Comparison of ENCODE assay signal across 22 mouse cellular contexts in the genomic region with DNA sequence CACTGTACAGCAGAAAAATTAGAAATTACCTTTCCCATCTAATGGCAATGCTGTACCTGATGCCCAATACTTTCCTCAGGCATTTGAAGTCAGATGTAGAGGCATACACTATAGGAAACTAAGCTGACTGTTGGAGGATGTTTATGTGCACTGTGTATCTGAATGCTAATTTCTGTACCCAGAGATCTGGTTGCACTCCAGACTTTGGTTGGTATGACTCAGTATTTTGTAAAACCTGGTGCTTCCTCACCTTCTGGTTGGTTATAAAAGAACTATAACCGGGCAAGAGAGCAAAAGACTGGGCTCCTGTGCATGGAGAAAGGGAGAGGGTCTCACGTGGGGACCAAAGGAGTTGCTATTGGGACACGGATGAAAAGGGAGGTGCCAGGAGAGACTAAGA. TPM values are rescaled to one million over a fixed set of nuclear protein-coding genes. Genes with fewer than 3 reads are reported as not detected.
DNase-seq lines count a peak whose midpoint lies in the region; ATAC-seq and TF ChIP-seq lines count a peak whose summit lies in the region.
"Had no signal": no experiment of that assay in that cellular context is flagged by ENCODE, and none has a peak within 500 bp of the region (broad histone marks: within the 10 kb centered on the region; RNA-seq: fewer than 3 reads in every experiment).

No protein-coding gene starts in this region.

- no peaks in the 10 kb centered on the region for H3K27me3 ChIP-seq in heart, adult 2 months (ENCODE audit: control insufficient read depth, insufficient read depth, low read length)
- no peaks in the 10 kb centered on the region for H3K27me3 ChIP-seq in heart, embryonic 10.5 days (ENCODE audit: insufficient read depth, poor library complexity, severe bottlenecking)
- H3K27me3 ChIP-seq in midbrain, embryonic 16.5 days (ENCODE audit: control insufficient read depth, insufficient read depth, low read depth, low read length) = no peaks in the 10 kb centered on the region
- H3K27me3 ChIP-seq: embryonic facial prominence, embryonic 12.5 days; embryonic facial prominence, embryonic 15.5 days; forebrain, embryonic 12.5 days; forebrain, embryonic 15.5 days; hindbrain, embryonic 13.5 days had no signal

- peak overlapping the region; percentile 10; the same call in 1 of the 2 replicates for H3K27ac ChIP-seq in heart, adult 2 months
- H3K27ac ChIP-seq in heart, embryonic 10.5 days = no peak overlapping the region
- H3K27ac ChIP-seq in left cerebral cortex, adult 2 months = peak overlapping the region; percentile 28; the same call in 1 of the 2 replicates
- H3K27ac ChIP-seq in cortical plate, adult 2 months (ENCODE audit: insufficient read depth, low read length) = peak overlapping the region; percentile 35; the same call in 1 of the 2 replicates
- H3K27ac ChIP-seq in midbrain, embryonic 16.5 days (ENCODE audit: low read length) = no peak overlapping the region
- H3K27ac ChIP-seq: embryonic facial prominence, embryonic 12.5 days; embryonic facial prominence, embryonic 15.5 days; forebrain, embryonic 12.5 days; forebrain, embryonic 15.5 days; gastrocnemius, adult 2 months; hindbrain, embryonic 10.5 days; hindbrain, embryonic 13.5 days had no signal

- H3K9ac ChIP-seq in heart, adult 2 months (ENCODE audit: low read depth, low read length) = no peak overlapping the region
- no peak overlapping the region for H3K9ac ChIP-seq in midbrain, embryonic 16.5 days (ENCODE audit: low read depth, low read length)
- H3K9ac ChIP-seq: embryonic facial prominence, embryonic 12.5 days; embryonic facial prominence, embryonic 15.5 days; forebrain, embryonic 12.5 days; forebrain, embryonic 15.5 days; hindbrain, embryonic 13.5 days had no signal

- H3K36me3 ChIP-seq in heart, adult 2 months (ENCODE audit: control insufficient read depth, insufficient read depth, low read length) = no peaks in the 10 kb centered on the region
- H3K36me3 ChIP-seq in heart, embryonic 10.5 days = peaks cover 24% of the 10 kb centered on the region
- H3K36me3 ChIP-seq in midbrain, embryonic 16.5 days (ENCODE audit: control insufficient read depth, insufficient read depth, low read length) = no peaks in the 10 kb centered on the region
- H3K36me3 ChIP-seq: embryonic facial prominence, embryonic 15.5 days had no signal

- no peaks in the 10 kb centered on the region for H3K9me3 ChIP-seq in heart, embryonic 10.5 days
- H3K9me3 ChIP-seq in midbrain, embryonic 16.5 days (replicated peaks; ENCODE audit: control insufficient read depth, low read length, poor library complexity, severe bottlenecking) = no peaks in the 10 kb centered on the region
- H3K9me3 ChIP-seq: embryonic facial prominence, embryonic 12.5 days; forebrain, embryonic 12.5 days; forebrain, embryonic 15.5 days; hindbrain, embryonic 10.5 days; hindbrain, embryonic 13.5 days had no signal

- H3K4me1 ChIP-seq in heart, adult 2 months (ENCODE audit: control insufficient read depth, insufficient read depth, low read length) = no peaks in the 10 kb centered on the region
- H3K4me1 ChIP-seq in heart, embryonic 10.5 days = no peaks in the 10 kb centered on the region
- H3K4me1 ChIP-seq in cortical plate, adult 2 months (ENCODE audit: control insufficient read depth, insufficient read depth, low read length) = peaks cover 2% of the 10 kb centered on the region; the same call in 1 of the 2 replicates
- H3K4me1 ChIP-seq in midbrain, embryonic 16.5 days (ENCODE audit: control insufficient read depth, insufficient read depth, low read length) = no peaks in the 10 kb centered on the region
- H3K4me1 ChIP-seq: embryonic facial prominence, embryonic 12.5 days; embryonic facial prominence, embryonic 15.5 days; forebrain, embryonic 12.5 days; forebrain, embryonic 15.5 days; hindbrain, embryonic 10.5 days; hindbrain, embryonic 13.5 days had no signal

- no peaks in the 10 kb centered on the region for H3K79me2 ChIP-seq in heart, adult 2 months (replicated peaks; ENCODE audit: control insufficient read depth, insufficient read depth, low read length)

- ATAC-seq in midbrain, embryonic 16.5 days = no peak
- ATAC-seq: forebrain, embryonic 15.5 days; hindbrain, embryonic 16.5 days; intestine, postnatal 0 days had no signal

- no peak for TF ChIP-seq POLR2A in heart, adult 2 months (IDR thresholded peaks at IDR 0.05; ENCODE audit: insufficient read depth, low read depth, low read length)
- TF ChIP-seq POLR2A in cortical plate, adult 2 months (IDR thresholded peaks at IDR 0.05; ENCODE audit: extremely low read depth, insufficient read depth, low read length) = no peak

- TF ChIP-seq EP300 in heart, adult 2 months (IDR thresholded peaks at IDR 0.05; ENCODE audit: insufficient read depth, low read depth, low read length) = no peak

- TF ChIP-seq CTCF in heart, adult 2 months (IDR thresholded peaks at IDR 0.05) = no peak
- TF ChIP-seq CTCF in left cerebral cortex, adult 2 months (IDR thresholded peaks at IDR 0.05) = no peak
- TF ChIP-seq CTCF in cortical plate, adult 2 months (IDR thresholded peaks at IDR 0.05; ENCODE audit: extremely low read depth, insufficient read depth, low read length) = no peak

- DNase-seq in heart, adult 2 months = no peak
- no peak for DNase-seq in heart, embryonic 10.5 days (ENCODE audit: low spot score)
- no peak for DNase-seq in left cerebral cortex, adult 2 months (ENCODE audit: extremely low spot score in 1 of 2, low spot score in 2 of 2)
- no peak for DNase-seq in left cerebral cortex, adult 8-10 months (ENCODE audit: low spot score in 2 of 2)
- DNase-seq in telencephalon, adult 2 months (ENCODE audit: low read depth, low spot score) = peak; percentile 42
- no peak for DNase-seq in embryo, embryonic 9.5 days (ENCODE audit: extremely low spot score)
- DNase-seq: adrenal gland, adult 8-10 months; cerebellum, adult 11 months; cerebellum, adult 2 months; cerebellum, adult 9-11 months had no signal

- WGBS in heart, adult 2 months = 89% methylated on average over 3 of the region's 3 CpGs
- WGBS in heart, embryonic 10.5 days = 82% methylated on average over 3 of the region's 3 CpGs
- 88% methylated on average over 3 of the region's 3 CpGs for WGBS in midbrain, embryonic 16.5 days

- intact Hi-C loops in heart, adult 2 months (cut with DNase I) = no loop called here
- intact Hi-C loops in left cerebral cortex, adult 2 months (cut with DNase I) = loop anchor here (5.0 kb wide), 1 partner anchor 100 kb away; no protein-coding TSS in a partner anchor

- H3K4me2 ChIP-seq in midbrain, embryonic 16.5 days (ENCODE audit: low read length) = no peak overlapping the region
- H3K4me2 ChIP-seq: embryonic facial prominence, embryonic 12.5 days; embryonic facial prominence, embryonic 15.5 days; forebrain, embryonic 12.5 days; forebrain, embryonic 15.5 days; heart, embryonic 11.5 days; hindbrain, embryonic 13.5 days had no signal

- H3K4me3 ChIP-seq in heart, adult 2 months = no peak overlapping the region
- H3K4me3 ChIP-seq in heart, embryonic 10.5 days = no peak overlapping the region
- no peak overlapping the region for H3K4me3 ChIP-seq in left cerebral cortex, adult 2 months
- no peak overlapping the region for H3K4me3 ChIP-seq in cortical plate, adult 2 months (ENCODE audit: insufficient read depth, low read length)
- H3K4me3 ChIP-seq in midbrain, embryonic 16.5 days (ENCODE audit: low read depth, low read length) = no peak overlapping the region
- H3K4me3 ChIP-seq: embryonic facial prominence, embryonic 12.5 days; embryonic facial prominence, embryonic 15.5 days; forebrain, embryonic 12.5 days; forebrain, embryonic 15.5 days; gastrocnemius, adult 2 months; hindbrain, embryonic 10.5 days; hindbrain, embryonic 13.5 days had no signal

RNA-seq across cellular contexts. Expression of a gene that starts 15.8 kb away (rescaled TPM):
- total RNA-seq in heart, adult 2 months (2021) = 10 to 100 TPM; 25.3 to 27.0 TPM
- 13.9 and 20.7 TPM in 2 replicates for polyA plus RNA-seq in heart, adult 2 months (2012; rRNA removed)
- 190 and 216 TPM in 2 replicates for polyA plus RNA-seq in heart, embryonic 10.5 days (2016; fragmentation: Nextera tagmentation; extraction: Ambion mirVana)
- 10 to 100 TPM; 18.9 to 19.3 TPM for total RNA-seq in left cerebral cortex, adult 2 months (2021)
- 10 to 100 TPM; 13.2 to 28.7 (median 18.5) TPM for total RNA-seq in left cerebral cortex, adult 8-10 months (2022)
- 23.0 and 24.3 TPM in 2 replicates for polyA plus RNA-seq in cortical plate, adult 2 months (2012; rRNA removed)
- 45.7 and 55.6 TPM in 2 replicates for polyA plus RNA-seq in midbrain, embryonic 16.5 days (2015; fragmentation: Nextera tagmentation; extraction: Ambion mirVana)

RNA-seq across cellular contexts. Expression of a gene that starts 48.4 kb away (rescaled TPM):
- total RNA-seq in heart, adult 2 months (2021) = 10 to 100 TPM; 28.3 to 31.9 TPM
- 34.1 and 44.6 TPM in 2 replicates for polyA plus RNA-seq in heart, adult 2 months (2012; rRNA removed)
- 10.2 and 10.6 TPM in 2 replicates for polyA plus RNA-seq in heart, embryonic 10.5 days (2016; fragmentation: Nextera tagmentation; extraction: Ambion mirVana)
- total RNA-seq in left cerebral cortex, adult 2 months (2021) = 10 to 100 TPM; 65.3 to 73.0 TPM
- total RNA-seq in left cerebral cortex, adult 8-10 months (2022) = 10 to 100 TPM; 64.5 to 74.6 (median 67.4) TPM
- polyA plus RNA-seq in cortical plate, adult 2 months (2012; rRNA removed) = 74.5 and 80.7 TPM in 2 replicates
- 12.7 and 16.1 TPM in 2 replicates for polyA plus RNA-seq in midbrain, embryonic 16.5 days (2015; fragmentation: Nextera tagmentation; extraction: Ambion mirVana)

RNA-seq across cellular contexts. Expression of a gene that starts 59.4 kb away (rescaled TPM):
- total RNA-seq in heart, adult 2 months (2021) = 10 to 100 TPM; 30.0 to 31.0 TPM
- 11.7 and 21.2 TPM in 2 replicates for polyA plus RNA-seq in heart, adult 2 months (2012; rRNA removed)
- 2.9 TPM in 2 replicates for polyA plus RNA-seq in heart, embryonic 10.5 days (2016; fragmentation: Nextera tagmentation; extraction: Ambion mirVana)
- total RNA-seq in left cerebral cortex, adult 2 months (2021) = 10 to 100 TPM; 28.9 to 29.5 TPM
- 10 to 100 TPM; 24.6 to 26.9 (median 26.4) TPM for total RNA-seq in left cerebral cortex, adult 8-10 months (2022)
- polyA plus RNA-seq in cortical plate, adult 2 months (2012; rRNA removed) = 16.7 and 17.1 TPM in 2 replicates
- polyA plus RNA-seq in midbrain, embryonic 16.5 days (2015; fragmentation: Nextera tagmentation; extraction: Ambion mirVana) = 4.4 and 6.4 TPM in 2 replicates

Comparison
In these comparisons a context has a peak if more than half of its experiments do, and no peak if none do; other contexts are left out.
1. H3K27ac ChIP-seq: peak in heart, adult 2 months (single experiment), left cerebral cortex, adult 2 months (single experiment) and cortical plate, adult 2 months (single experiment); none in heart, embryonic 10.5 days (single experiment) and midbrain, embryonic 16.5 days (single experiment).